Mouse (Mus musculus) thymus, adult 2 months (tissue): ENCODE data around the gene Fam136a.

Experiments
- CTCF ChIP-seq: fragments of 200-500 bp; IDR thresholded peaks from 2 replicates; pipeline ENCODE4 v1.5.1; 2012; ENCODE audit warnings: mild to moderate bottlenecking, control low read depth, low read length, moderate library complexity, borderline replicate concordance; ENCODE audit not compliant: control insufficient read depth, poor library complexity, insufficient read depth; ENCODE audit errors: extremely low read depth
- POLR2A ChIP-seq: fragments of 200-500 bp; IDR thresholded peaks from 2 replicates; pipeline ENCODE4 v1.6.1; 2012; ENCODE audit warnings: mild to moderate bottlenecking, low read length, control low read depth, moderate library complexity; ENCODE audit not compliant: control insufficient read depth, poor library complexity, insufficient read depth; ENCODE audit errors: extremely low read depth

GRCm38 (mm10) chr6:86398986-86399385, 33.5 kb downstream of the Fam136a start:
- TF ChIP-seq CTCF, result no peak
- no peak for TF ChIP-seq POLR2A
